Mouse (Mus musculus): Measurements from ENCODE around the gene Cald1. TPM values are rescaled to one million over a fixed set of nuclear protein-coding genes. Genes with fewer than 3 reads are reported as not detected.

Cald1 gene
- polyA plus RNA-seq, 1 experiment from 2014 or later = 239 TPM

- TF ChIP-seq CTCF (IDR thresholded peaks at IDR 0.05; ENCODE audit: low read depth) = peak; percentile 88
- H3K9me3 ChIP-seq (ENCODE audit: control insufficient read depth) = no peaks in the 10 kb centered on the region
- 17% methylated on average over 5 of the region's 5 CpGs for WGBS
- H3K36me3 ChIP-seq (ENCODE audit: control insufficient read depth, insufficient read depth) = peaks cover 5% of the 10 kb centered on the region; the same call in 1 of the 2 replicates
- H3K4me2 ChIP-seq (replicated peaks; ENCODE audit: low read depth) = no peak overlapping the region
- H3K4me1 ChIP-seq (replicated peaks; ENCODE audit: control insufficient read depth, insufficient read depth, low read length) = no peaks in the 10 kb centered on the region
- no peak overlapping the region for H3K4me3 ChIP-seq (ENCODE audit: low read depth, low read length)
- no peak overlapping the region for H3K27ac ChIP-seq (ENCODE audit: low read depth, low read length)
- ATAC-seq = peak; percentile 59
- no peaks in the 10 kb centered on the region for H3K27me3 ChIP-seq (replicated peaks; ENCODE audit: control insufficient read depth, insufficient read depth, low read length)
- no peak overlapping the region for H3K9ac ChIP-seq (ENCODE audit: low read depth, low read length)
Measured at GRCm38 (mm10) chr6:34754448-34754847, 156.1 kb downstream of the Cald1 start.

DNA sequence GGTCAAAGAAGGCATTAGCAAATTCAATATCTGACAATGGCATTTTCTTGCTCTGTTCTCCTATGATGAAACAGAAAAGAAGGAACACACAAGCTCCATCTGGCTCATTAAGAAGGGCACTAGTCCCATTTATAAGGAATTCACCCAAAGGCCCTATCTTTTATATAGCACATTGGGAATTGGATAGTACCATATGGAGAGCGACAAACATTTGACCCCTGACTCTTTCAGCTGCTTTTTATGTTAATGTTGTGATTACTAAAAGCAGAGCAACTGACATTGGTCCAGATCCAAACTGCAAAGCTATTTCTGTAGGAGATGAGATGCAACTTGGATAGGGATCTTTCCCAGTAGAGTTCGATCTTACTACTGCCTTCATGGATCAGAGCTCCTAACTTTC is 160.0 kb downstream of the Cald1 start:
- Histone ChIP-seq H3K4me1 (replicated peaks; ENCODE audit: control insufficient read depth, insufficient read depth, low read length) (no peaks in the 10 kb centered on the region), H3K27me3 (replicated peaks; ENCODE audit: control insufficient read depth, insufficient read depth, low read length) (no peaks in the 10 kb centered on the region), H3K9ac (ENCODE audit: low read depth, low read length) (no peak overlapping the region), H3K36me3 (ENCODE audit: control insufficient read depth, insufficient read depth) (peaks cover 9% of the 10 kb centered on the region; the same call in 1 of the 2 replicates), H3K9me3 (ENCODE audit: control insufficient read depth) (no peaks in the 10 kb centered on the region), H3K4me3 (ENCODE audit: low read depth, low read length) (no peak overlapping the region), H3K27ac (ENCODE audit: low read depth, low read length) (no peak overlapping the region), H3K4me2 (replicated peaks; ENCODE audit: low read depth) (no peak overlapping the region)
- 86% methylated on average over 2 of the region's 2 CpGs for WGBS
- ATAC-seq = no peak
- TF ChIP-seq CTCF (IDR thresholded peaks at IDR 0.05; ENCODE audit: low read depth) = no peak

GRCm38 (mm10) chr6:34760023-34760422 is 161.7 kb downstream of the Cald1 start:
- ATAC-seq = no peak
- 38% methylated on average over 4 of the region's 4 CpGs for WGBS
- Histone ChIP-seq H3K27ac (ENCODE audit: low read depth, low read length) (no peak overlapping the region), H3K4me2 (replicated peaks; ENCODE audit: low read depth) (no peak overlapping the region), H3K4me1 (replicated peaks; ENCODE audit: control insufficient read depth, insufficient read depth, low read length) (no peaks in the 10 kb centered on the region), H3K9ac (ENCODE audit: low read depth, low read length) (no peak overlapping the region), H3K27me3 (replicated peaks; ENCODE audit: control insufficient read depth, insufficient read depth, low read length) (no peaks in the 10 kb centered on the region), H3K4me3 (ENCODE audit: low read depth, low read length) (no peak overlapping the region), H3K9me3 (ENCODE audit: control insufficient read depth) (no peaks in the 10 kb centered on the region), H3K36me3 (ENCODE audit: control insufficient read depth, insufficient read depth) (peaks cover 9% of the 10 kb centered on the region; the same call in 1 of the 2 replicates)
- peak; percentile 73 for TF ChIP-seq CTCF (IDR thresholded peaks at IDR 0.05; ENCODE audit: low read depth)

- WGBS = 91% methylated on average over 5 of the region's 5 CpGs
- Histone ChIP-seq H3K27ac (ENCODE audit: low read depth, low read length) (no peak overlapping the region), H3K4me2 (replicated peaks; ENCODE audit: low read depth) (no peak overlapping the region), H3K9me3 (ENCODE audit: control insufficient read depth) (no peaks in the 10 kb centered on the region), H3K4me1 (replicated peaks; ENCODE audit: control insufficient read depth, insufficient read depth, low read length) (no peaks in the 10 kb centered on the region), H3K9ac (ENCODE audit: low read depth, low read length) (no peak overlapping the region), H3K4me3 (ENCODE audit: low read depth, low read length) (no peak overlapping the region), H3K36me3 (ENCODE audit: control insufficient read depth, insufficient read depth) (peaks cover 7% of the 10 kb centered on the region; the same call in 1 of the 2 replicates), H3K27me3 (replicated peaks; ENCODE audit: control insufficient read depth, insufficient read depth, low read length) (no peaks in the 10 kb centered on the region)
- ATAC-seq = no peak
- TF ChIP-seq CTCF (IDR thresholded peaks at IDR 0.05; ENCODE audit: low read depth) = no peak
Measured at GRCm38 (mm10) chr6:34765721-34766120, 167.4 kb downstream of the Cald1 start.

GRCm38 (mm10) chr6:34769984-34770383 is 171.7 kb downstream of the Cald1 start:
- no peak for ATAC-seq
- Histone ChIP-seq H3K36me3 (ENCODE audit: control insufficient read depth, insufficient read depth) (peaks cover 8% of the 10 kb centered on the region; the same call in 1 of the 2 replicates), H3K9me3 (ENCODE audit: control insufficient read depth) (no peaks in the 10 kb centered on the region), H3K4me1 (replicated peaks; ENCODE audit: control insufficient read depth, insufficient read depth, low read length) (no peaks in the 10 kb centered on the region), H3K4me2 (replicated peaks; ENCODE audit: low read depth) (no peak overlapping the region), H3K27ac (ENCODE audit: low read depth, low read length) (no peak overlapping the region), H3K27me3 (replicated peaks; ENCODE audit: control insufficient read depth, insufficient read depth, low read length) (no peaks in the 10 kb centered on the region), H3K9ac (ENCODE audit: low read depth, low read length) (no peak overlapping the region), H3K4me3 (ENCODE audit: low read depth, low read length) (no peak overlapping the region)
- no peak for TF ChIP-seq CTCF (IDR thresholded peaks at IDR 0.05; ENCODE audit: low read depth)
- 84% methylated on average over 2 of the region's 2 CpGs for WGBS

DNA sequence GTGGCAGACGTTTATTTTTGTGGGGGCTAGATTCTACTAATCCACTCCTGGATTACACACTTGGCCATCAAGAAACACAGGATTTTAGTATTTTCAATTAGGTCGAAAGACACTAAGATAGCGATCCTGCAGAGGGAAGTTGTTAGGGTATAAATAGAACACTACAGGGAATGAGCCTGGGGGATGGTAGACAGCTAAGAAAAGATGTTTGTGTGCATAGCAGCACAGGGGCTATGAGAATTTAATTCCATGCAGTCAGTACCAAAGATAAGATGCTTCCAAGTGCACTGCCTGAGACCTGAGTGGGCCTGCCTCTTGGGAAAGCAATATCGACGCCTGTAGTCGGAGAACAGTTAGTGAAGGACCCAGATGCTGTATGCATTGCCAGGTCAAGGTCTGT is 172.2 kb downstream of the Cald1 start:
- no peak overlapping the region for H3K4me3 ChIP-seq (ENCODE audit: low read depth, low read length)
- ATAC-seq = no peak
- H3K4me1 ChIP-seq (replicated peaks; ENCODE audit: control insufficient read depth, insufficient read depth, low read length) = no peaks in the 10 kb centered on the region
- no peak for TF ChIP-seq CTCF (IDR thresholded peaks at IDR 0.05; ENCODE audit: low read depth)
- no peaks in the 10 kb centered on the region for H3K9me3 ChIP-seq (ENCODE audit: control insufficient read depth)
- peaks cover 8% of the 10 kb centered on the region; the same call in 1 of the 2 replicates for H3K36me3 ChIP-seq (ENCODE audit: control insufficient read depth, insufficient read depth)
- H3K27me3 ChIP-seq (replicated peaks; ENCODE audit: control insufficient read depth, insufficient read depth, low read length) = no peaks in the 10 kb centered on the region
- no peak overlapping the region for H3K27ac ChIP-seq (ENCODE audit: low read depth, low read length)
- H3K9ac ChIP-seq (ENCODE audit: low read depth, low read length) = no peak overlapping the region
- WGBS = 79% methylated on average over 6 of the region's 6 CpGs
- H3K4me2 ChIP-seq (replicated peaks; ENCODE audit: low read depth) = no peak overlapping the region

DNA sequence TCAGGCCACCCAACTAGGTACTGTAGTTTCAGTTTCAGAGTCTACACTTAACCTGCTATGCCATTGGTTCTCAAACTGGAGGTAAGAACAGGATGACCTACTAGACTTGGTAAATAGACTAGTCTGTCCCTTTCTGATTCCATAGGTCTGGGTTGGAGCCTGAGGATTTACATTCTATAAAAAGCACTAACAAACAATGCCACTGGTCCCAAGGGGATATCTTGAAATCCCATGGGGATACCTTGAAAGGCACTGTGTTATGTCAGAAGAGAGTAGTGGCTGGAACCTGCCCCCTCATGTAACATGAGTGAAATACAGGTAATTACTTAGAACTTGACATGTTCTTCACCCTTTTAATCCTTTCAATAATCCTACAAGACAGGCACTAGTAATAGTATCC is 178.1 kb downstream of the Cald1 start:
- no peaks in the 10 kb centered on the region for H3K4me1 ChIP-seq (replicated peaks; ENCODE audit: control insufficient read depth, insufficient read depth, low read length)
- H3K9me3 ChIP-seq (ENCODE audit: control insufficient read depth) = no peaks in the 10 kb centered on the region
- no peaks in the 10 kb centered on the region for H3K27me3 ChIP-seq (replicated peaks; ENCODE audit: control insufficient read depth, insufficient read depth, low read length)
- H3K4me2 ChIP-seq (replicated peaks; ENCODE audit: low read depth) = no peak overlapping the region
- H3K9ac ChIP-seq (ENCODE audit: low read depth, low read length) = no peak overlapping the region
- H3K4me3 ChIP-seq (ENCODE audit: low read depth, low read length) = no peak overlapping the region
- ATAC-seq = no peak
- TF ChIP-seq CTCF (IDR thresholded peaks at IDR 0.05; ENCODE audit: low read depth) = no peak
- H3K36me3 ChIP-seq (ENCODE audit: control insufficient read depth, insufficient read depth) = 0 out of 2 replicates have a peak, but pooled peaks cover 5% of the 10 kb centered on the region
- no peak overlapping the region for H3K27ac ChIP-seq (ENCODE audit: low read depth, low read length)
